Mouse (Mus musculus): Measurements from ENCODE around the gene Rtl10.

DNA sequence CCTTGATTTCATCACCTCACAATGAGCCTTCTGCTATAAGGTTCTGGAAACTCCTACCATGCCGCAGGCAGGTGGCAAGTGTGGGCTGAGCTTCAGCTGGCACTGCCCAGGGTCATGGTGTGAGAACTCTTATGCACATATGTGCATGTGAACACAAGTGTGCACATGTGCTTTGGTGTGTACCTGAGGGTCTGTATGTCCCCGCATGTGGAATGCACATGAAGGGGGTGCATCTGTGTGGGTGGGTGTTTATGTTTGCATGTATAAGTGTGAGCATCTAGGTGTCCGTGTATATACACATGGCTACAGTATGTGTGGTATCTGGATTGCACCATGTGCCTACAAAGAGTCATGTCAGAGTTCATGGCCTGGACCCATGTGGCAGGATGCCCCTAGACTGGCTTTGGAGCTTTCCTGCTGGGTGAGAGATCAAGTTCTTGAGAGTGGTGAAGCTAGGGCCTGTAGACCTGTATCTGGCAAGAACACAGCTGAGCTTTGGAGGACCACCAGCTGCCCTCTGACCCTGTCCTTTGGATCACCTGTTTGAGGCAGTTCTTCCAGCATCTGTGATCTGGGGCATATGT, 38.8 kb downstream of the Rtl10 start:
- TF ChIP-seq EP300 (IDR thresholded peaks at IDR 0.05; ENCODE audit: low read depth) (no peak), CTCF (IDR thresholded peaks at IDR 0.05; ENCODE audit: low read depth) (no peak)
